Mouse (Mus musculus): ENCODE measurements at regions not wholly inside any gene's neighbourhood (a gene's known extent, or its start where the extent isn't known, plus 50 kb on each side); places are given as distances from the start of the nearest gene placed in this dataset.

DNA sequence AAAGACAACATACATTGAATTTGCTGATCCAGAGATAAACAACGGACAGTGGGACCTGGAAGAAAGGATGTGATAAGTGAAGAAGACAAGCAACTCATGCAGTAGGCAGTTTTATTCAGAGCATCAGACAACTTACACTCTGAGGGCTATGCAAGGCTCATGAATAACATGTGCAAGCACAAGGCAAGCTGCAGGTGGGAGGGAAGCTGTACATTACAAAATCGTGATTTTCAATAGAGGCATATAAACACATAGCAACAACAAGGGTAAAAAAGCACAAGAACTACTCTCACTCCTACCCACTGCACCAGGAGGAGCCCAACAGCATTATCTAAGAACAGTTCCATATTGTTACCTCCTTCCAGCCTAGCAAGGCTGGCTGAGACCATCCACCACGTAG is 390.5 kb downstream of the Tecrl start:
- 78% methylated on average over 3 of the region's 3 CpGs for WGBS

DNA sequence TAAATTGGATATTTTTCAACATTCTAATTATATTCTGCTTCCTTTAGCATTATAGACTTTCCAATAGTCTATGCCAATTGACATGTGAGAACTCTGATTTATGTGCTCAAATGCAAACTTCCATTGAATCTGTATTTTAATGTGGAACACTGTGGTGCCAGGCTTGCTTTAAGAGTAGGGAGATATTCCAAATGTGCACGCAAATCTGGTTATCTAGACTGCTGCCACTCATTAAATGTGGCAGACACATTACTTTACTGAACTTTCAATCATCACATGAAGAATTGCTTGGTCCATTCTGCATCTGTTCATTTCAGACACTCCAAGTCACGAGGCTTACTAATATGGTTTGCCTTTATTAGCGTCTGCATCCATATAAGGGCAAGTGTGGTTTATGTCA is 399.0 kb downstream of the Tecrl start:
- Histone ChIP-seq H3K4me1 (ENCODE audit: control insufficient read depth, insufficient read depth, low read length) (no peaks in the 10 kb centered on the region), H3K4me3 (ENCODE audit: low read depth, low read length) (no peak overlapping the region), H3K4me2 (ENCODE audit: low read length) (no peak overlapping the region), H3K36me3 (ENCODE audit: control insufficient read depth, insufficient read depth, low read length) (no peaks in the 10 kb centered on the region), H3K27ac (ENCODE audit: low read depth, low read length) (no peak overlapping the region), H3K9me3 (replicated peaks; ENCODE audit: control insufficient read depth, low read length) (no peaks in the 10 kb centered on the region), H3K9ac (ENCODE audit: low read length) (no peak overlapping the region), H3K27me3 (replicated peaks; ENCODE audit: control insufficient read depth, insufficient read depth, low read length) (no peaks in the 10 kb centered on the region)
- WGBS = 65% methylated on average over 3 of the region's 3 CpGs
- ATAC-seq = no peak
- DNase-seq (ENCODE audit: low spot score) = peak; percentile 33

More for the DNA sequence above, 390.5 kb downstream of the Tecrl start:
- no peak overlapping the region for H3K9ac ChIP-seq (ENCODE audit: low read length)
- H3K36me3 ChIP-seq (ENCODE audit: control insufficient read depth, insufficient read depth, low read length) = no peaks in the 10 kb centered on the region
- H3K4me1 ChIP-seq (ENCODE audit: control insufficient read depth, insufficient read depth, low read length) = no peaks in the 10 kb centered on the region
- no peaks in the 10 kb centered on the region; the same call in 1 of the 2 replicates for H3K27me3 ChIP-seq (replicated peaks; ENCODE audit: control insufficient read depth, insufficient read depth, low read length)
- no peaks in the 10 kb centered on the region for H3K9me3 ChIP-seq (replicated peaks; ENCODE audit: control insufficient read depth, low read length)
- H3K4me3 ChIP-seq (ENCODE audit: low read depth, low read length) = no peak overlapping the region
- no peak overlapping the region for H3K27ac ChIP-seq (ENCODE audit: low read depth, low read length)
- DNase-seq (ENCODE audit: low spot score) = no peak
- no peak overlapping the region for H3K4me2 ChIP-seq (ENCODE audit: low read length)
- ATAC-seq = no peak

DNA sequence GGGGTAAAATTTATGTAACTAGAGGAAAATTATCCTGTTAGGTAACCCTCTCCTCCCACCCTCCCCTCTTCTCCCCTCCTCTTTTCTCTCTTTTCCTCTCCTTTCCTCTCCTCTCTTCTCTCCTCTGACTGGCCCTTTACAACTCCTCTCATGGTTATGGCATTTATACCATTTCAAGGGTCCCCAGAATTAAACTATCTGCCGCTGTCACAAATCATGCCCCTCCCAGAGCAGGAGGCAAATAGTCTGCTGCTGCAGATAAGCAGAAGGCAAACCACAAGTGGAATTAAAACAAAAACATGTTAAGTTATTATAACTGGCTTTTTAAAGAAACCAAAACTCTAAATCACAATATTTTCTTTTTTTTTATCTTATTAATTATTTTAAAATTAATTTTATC is 407.9 kb downstream of the Tecrl start:
- WGBS = 93% methylated on average over 1 of the region's 1 CpGs
- H3K4me3 ChIP-seq (ENCODE audit: low read depth, low read length) = no peak overlapping the region
- no peak overlapping the region for H3K9ac ChIP-seq (ENCODE audit: low read length)
- no peaks in the 10 kb centered on the region for H3K36me3 ChIP-seq (ENCODE audit: control insufficient read depth, insufficient read depth, low read length)
- ATAC-seq (no peak), DNase-seq (ENCODE audit: low spot score) (no peak)
- no peaks in the 10 kb centered on the region for H3K9me3 ChIP-seq (replicated peaks; ENCODE audit: control insufficient read depth, low read length)
- H3K4me1 ChIP-seq (ENCODE audit: control insufficient read depth, insufficient read depth, low read length) = no peaks in the 10 kb centered on the region
- no peak overlapping the region for H3K4me2 ChIP-seq (ENCODE audit: low read length)
- no peaks in the 10 kb centered on the region for H3K27me3 ChIP-seq (replicated peaks; ENCODE audit: control insufficient read depth, insufficient read depth, low read length)
- H3K27ac ChIP-seq (ENCODE audit: low read depth, low read length) = no peak overlapping the region

- Histone ChIP-seq H3K27ac (ENCODE audit: low read depth, low read length) (no peak overlapping the region), H3K4me1 (ENCODE audit: control insufficient read depth, insufficient read depth, low read length) (no peaks in the 10 kb centered on the region), H3K9ac (ENCODE audit: low read length) (no peak overlapping the region), H3K9me3 (replicated peaks; ENCODE audit: control insufficient read depth, low read length) (no peaks in the 10 kb centered on the region), H3K4me2 (ENCODE audit: low read length) (no peak overlapping the region), H3K27me3 (replicated peaks; ENCODE audit: control insufficient read depth, insufficient read depth, low read length) (no peaks in the 10 kb centered on the region), H3K4me3 (ENCODE audit: low read depth, low read length) (no peak overlapping the region), H3K36me3 (ENCODE audit: control insufficient read depth, insufficient read depth, low read length) (no peaks in the 10 kb centered on the region)
- 55% methylated on average over 1 of the region's 1 CpGs for WGBS
- ATAC-seq = no peak
- DNase-seq (ENCODE audit: low spot score) = peak; percentile 18
Observed at GRCm38 (mm10) chr5:82939786-82940185, 415.2 kb downstream of the Tecrl start.

GRCm38 (mm10) chr5:82899347-82899746 is 455.6 kb downstream of the Tecrl start:
- Histone ChIP-seq H3K27ac (ENCODE audit: low read depth, low read length) (peak overlapping the region; percentile 18; the same call in 1 of the 2 replicates), H3K27me3 (replicated peaks; ENCODE audit: control insufficient read depth, insufficient read depth, low read length) (no peaks in the 10 kb centered on the region), H3K4me2 (ENCODE audit: low read length) (no peak overlapping the region), H3K9ac (ENCODE audit: low read length) (no peak overlapping the region), H3K9me3 (replicated peaks; ENCODE audit: control insufficient read depth, low read length) (no peaks in the 10 kb centered on the region), H3K36me3 (ENCODE audit: control insufficient read depth, insufficient read depth, low read length) (no peaks in the 10 kb centered on the region), H3K4me1 (ENCODE audit: control insufficient read depth, insufficient read depth, low read length) (no peaks in the 10 kb centered on the region), H3K4me3 (ENCODE audit: low read depth, low read length) (no peak overlapping the region)
- peak; percentile 78; the same call in 1 of the 2 replicates for ATAC-seq
- DNase-seq (ENCODE audit: low spot score) = peak; percentile 83
- WGBS = 18% methylated on average over 3 of the region's 3 CpGs

DNA sequence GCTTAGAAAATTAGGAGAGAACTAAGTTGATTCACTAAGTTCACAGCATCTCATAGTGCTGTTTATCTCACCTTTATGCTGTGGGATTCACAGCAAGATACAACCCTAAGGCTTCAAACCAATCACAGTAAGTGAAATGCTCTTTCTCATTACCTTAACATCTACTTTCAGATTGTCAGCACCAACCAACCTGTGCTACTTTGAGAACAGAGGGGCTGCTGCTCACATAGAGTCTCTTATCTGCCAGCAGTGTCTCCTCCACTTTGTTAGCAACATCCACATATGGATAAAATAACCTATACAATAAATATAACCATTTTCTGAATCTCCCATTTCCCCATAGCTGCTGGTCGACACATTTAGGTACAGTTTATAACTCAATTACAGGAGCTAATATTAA is 456.1 kb downstream of the Tecrl start:
- ATAC-seq (no peak), DNase-seq (ENCODE audit: low spot score) (no peak)
- Histone ChIP-seq H3K4me3 (ENCODE audit: low read depth, low read length) (no peak overlapping the region), H3K9me3 (replicated peaks; ENCODE audit: control insufficient read depth, low read length) (no peaks in the 10 kb centered on the region), H3K36me3 (ENCODE audit: control insufficient read depth, insufficient read depth, low read length) (no peaks in the 10 kb centered on the region), H3K27me3 (replicated peaks; ENCODE audit: control insufficient read depth, insufficient read depth, low read length) (no peaks in the 10 kb centered on the region), H3K4me1 (ENCODE audit: control insufficient read depth, insufficient read depth, low read length) (no peaks in the 10 kb centered on the region), H3K9ac (ENCODE audit: low read length) (no peak overlapping the region), H3K4me2 (ENCODE audit: low read length) (no peak overlapping the region), H3K27ac (ENCODE audit: low read depth, low read length) (peak overlapping the region; percentile 18; the same call in 1 of the 2 replicates)
- WGBS = 78% methylated on average over 1 of the region's 1 CpGs

DNA sequence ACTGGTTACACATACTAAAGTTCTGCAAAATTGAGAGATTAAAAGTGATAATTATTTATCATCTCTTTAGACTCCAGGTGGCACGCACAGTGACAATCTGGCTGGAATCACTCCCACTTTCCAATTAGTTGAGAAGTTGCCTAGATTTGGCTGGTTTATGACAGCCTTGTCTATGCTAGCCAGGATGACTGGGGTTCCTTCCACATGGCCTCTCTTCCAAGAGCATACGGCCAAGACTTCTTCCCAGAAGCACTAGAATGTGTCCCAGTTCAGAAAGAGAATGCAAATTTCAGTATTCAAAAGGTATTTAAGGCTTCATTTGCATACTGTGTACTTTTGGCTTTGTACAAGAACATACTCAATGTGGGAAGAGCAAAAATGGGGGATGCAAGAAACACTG is 456.6 kb downstream of the Tecrl start:
- no peaks in the 10 kb centered on the region for H3K36me3 ChIP-seq (ENCODE audit: control insufficient read depth, insufficient read depth, low read length)
- 62% methylated on average over 2 of the region's 2 CpGs for WGBS
- peak; percentile 87 for ATAC-seq

DNA sequence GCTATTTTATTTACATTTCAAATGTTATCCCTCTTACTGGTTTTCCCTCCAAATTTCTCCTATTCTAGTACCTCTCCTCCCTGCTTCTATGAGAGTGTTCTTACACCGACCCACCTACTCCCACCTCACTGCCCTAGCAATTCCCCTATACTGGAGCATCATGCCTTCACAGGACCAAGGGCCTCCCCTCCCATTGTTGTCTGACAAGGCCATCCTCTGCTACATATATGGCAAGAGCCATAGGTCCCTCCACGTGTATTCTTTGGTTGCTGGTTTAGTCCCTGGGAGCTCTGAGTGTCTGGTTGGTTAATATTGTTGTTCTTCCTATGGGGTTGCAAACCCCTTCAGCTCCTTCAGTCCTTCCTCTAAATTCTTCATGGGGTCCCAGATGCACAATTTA is 485.7 kb downstream of the Tecrl start:
- no peaks in the 10 kb centered on the region for H3K27me3 ChIP-seq (replicated peaks; ENCODE audit: control insufficient read depth, insufficient read depth, low read length)
- no peaks in the 10 kb centered on the region for H3K36me3 ChIP-seq (ENCODE audit: control insufficient read depth, insufficient read depth, low read length)
- H3K4me3 ChIP-seq (ENCODE audit: low read depth, low read length) = no peak overlapping the region
- no peak for ATAC-seq
- H3K9me3 ChIP-seq (replicated peaks; ENCODE audit: control insufficient read depth, low read length) = no peaks in the 10 kb centered on the region
- no peaks in the 10 kb centered on the region for H3K4me1 ChIP-seq (ENCODE audit: control insufficient read depth, insufficient read depth, low read length)
- H3K27ac ChIP-seq (ENCODE audit: low read depth, low read length) = no peak overlapping the region
- no peak overlapping the region for H3K4me2 ChIP-seq (ENCODE audit: low read length)
- WGBS = 81% methylated on average over 2 of the region's 2 CpGs
- no peak overlapping the region for H3K9ac ChIP-seq (ENCODE audit: low read length)
- DNase-seq (ENCODE audit: low spot score) = no peak

More for the DNA sequence above, 456.6 kb downstream of the Tecrl start:
- Histone ChIP-seq H3K27me3 (replicated peaks; ENCODE audit: control insufficient read depth, insufficient read depth, low read length) (no peaks in the 10 kb centered on the region), H3K9ac (ENCODE audit: low read length) (no peak overlapping the region), H3K27ac (ENCODE audit: low read depth, low read length) (no peak overlapping the region), H3K4me2 (ENCODE audit: low read length) (no peak overlapping the region), H3K9me3 (replicated peaks; ENCODE audit: control insufficient read depth, low read length) (no peaks in the 10 kb centered on the region), H3K4me3 (ENCODE audit: low read depth, low read length) (no peak overlapping the region), H3K4me1 (ENCODE audit: control insufficient read depth, insufficient read depth, low read length) (no peaks in the 10 kb centered on the region)
- DNase-seq (ENCODE audit: low spot score) = peak; percentile 82

DNA sequence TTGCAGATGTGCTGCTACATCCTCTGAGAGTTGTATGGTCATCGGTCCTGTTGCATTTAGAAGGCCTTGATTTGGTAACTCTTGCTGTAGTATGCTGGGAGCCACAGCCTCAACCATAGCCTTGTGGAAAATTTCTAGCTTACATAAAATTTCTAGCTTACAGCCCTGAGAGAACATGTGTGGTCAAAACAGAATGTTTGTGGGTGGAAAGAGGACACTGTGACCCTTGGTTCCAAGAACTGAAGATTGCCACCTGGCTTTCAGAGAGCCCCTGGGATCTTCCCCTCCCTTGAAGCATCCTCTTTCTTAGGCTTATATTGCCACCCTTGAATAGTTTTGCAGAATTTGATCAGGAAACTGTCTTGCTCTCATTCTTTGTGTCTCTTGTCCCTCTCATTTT is 490.6 kb downstream of the Tecrl start:
- H3K36me3 ChIP-seq (ENCODE audit: control insufficient read depth, insufficient read depth, low read length) = no peaks in the 10 kb centered on the region
- H3K9ac ChIP-seq (ENCODE audit: low read length) = no peak overlapping the region
- 89% methylated on average over 1 of the region's 1 CpGs for WGBS
- H3K27me3 ChIP-seq (replicated peaks; ENCODE audit: control insufficient read depth, insufficient read depth, low read length) = no peaks in the 10 kb centered on the region
- no peaks in the 10 kb centered on the region for H3K9me3 ChIP-seq (replicated peaks; ENCODE audit: control insufficient read depth, low read length)
- ATAC-seq = no peak
- no peak overlapping the region for H3K4me2 ChIP-seq (ENCODE audit: low read length)
- no peak overlapping the region for H3K4me3 ChIP-seq (ENCODE audit: low read depth, low read length)
- no peaks in the 10 kb centered on the region for H3K4me1 ChIP-seq (ENCODE audit: control insufficient read depth, insufficient read depth, low read length)
- no peak for DNase-seq (ENCODE audit: low spot score)
- H3K27ac ChIP-seq (ENCODE audit: low read depth, low read length) = no peak overlapping the region

Measured in forebrain, embryonic 14.5 days (tissue).